Mouse (Mus musculus): ENCODE measurements around the gene Hepacam.

GRCm38 (mm10) chr9:37368081-37368830, 1.1 kb downstream of the Hepacam start:
- TF ChIP-seq MAFK (IDR thresholded peaks at IDR 0.05; ENCODE audit: insufficient read depth, low read depth, low read length) = no peak
- no peak for TF ChIP-seq CHD2 (IDR thresholded peaks at IDR 0.05; ENCODE audit: low read depth, low read length)
- no peak for TF ChIP-seq HCFC1 (IDR thresholded peaks at IDR 0.05; ENCODE audit: borderline replicate concordance, insufficient read depth, low read length)
- no peak for TF ChIP-seq ZC3H11A (IDR thresholded peaks at IDR 0.05; ENCODE audit: borderline replicate concordance, low read depth, low read length)
